Mouse (Mus musculus): Measurements from ENCODE around the gene Liph. TPM values are rescaled to one million over a fixed set of nuclear protein-coding genes. Genes with fewer than 3 reads are reported as not detected.
"Not testable (repeated sequence)": the region's sequence is repeated elsewhere in the genome, so short reads cannot be mapped to it uniquely, and the experiment has no call there.

The Liph gene
- polyA plus RNA-seq, 1 experiment from 2014 or later, result 0.80 TPM

DNA sequence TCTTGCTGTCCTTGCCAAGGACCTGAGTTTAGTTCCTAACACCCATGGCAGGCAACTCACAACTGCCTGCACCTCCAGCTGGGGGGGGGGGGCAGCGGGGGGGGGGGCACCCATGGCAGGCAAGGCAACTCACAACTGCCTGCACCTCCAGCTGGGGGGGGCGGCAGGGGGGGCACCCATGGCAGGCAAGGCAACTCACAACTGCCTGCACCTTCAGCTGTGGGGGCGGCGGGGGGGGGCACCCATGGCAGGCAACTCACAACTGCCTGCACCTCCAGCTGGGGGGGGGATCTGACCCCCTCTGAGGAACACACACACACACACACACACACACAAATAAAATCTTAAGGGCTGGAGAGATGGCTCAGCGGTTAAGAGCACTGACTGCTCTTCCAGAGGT lies 25.6 kb downstream of the Liph start:
- no peak for ATAC-seq (replicated peaks)
- Histone ChIP-seq H3K4me2 (no peak overlapping the region), H3K36me3 (replicated peaks) (no peaks in the 10 kb centered on the region), H3K9ac (no peak overlapping the region), H3K27ac (no peak overlapping the region), H3K27me3 (replicated peaks) (no peaks in the 10 kb centered on the region), H3K4me3 (no peak overlapping the region), H3K9me3 (no peaks in the 10 kb centered on the region), H3K4me1 (no peaks in the 10 kb centered on the region)
- whole genome bisulfite sequencing, result 74% methylated on average over 5 of the region's 5 CpGs

DNA sequence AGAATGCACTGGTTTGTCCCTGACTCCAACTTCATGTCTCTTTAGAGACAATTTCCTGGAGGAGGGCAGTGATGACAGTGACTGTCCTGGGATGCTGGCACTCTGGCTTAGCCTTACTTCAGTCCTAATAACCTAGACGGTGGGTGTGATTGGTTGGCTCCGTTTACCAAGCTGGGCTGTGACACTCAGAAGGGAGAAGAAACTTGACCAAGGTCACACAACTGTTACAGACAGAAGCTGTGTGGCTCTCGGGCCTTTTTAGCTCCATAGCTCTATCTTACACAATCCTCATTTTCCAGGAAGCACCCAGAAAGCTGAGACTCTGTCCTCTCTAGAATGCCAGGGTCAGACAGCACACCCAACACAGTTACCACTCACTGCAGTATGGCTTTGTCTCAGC lies 29.9 kb downstream of the Liph start:
- Histone ChIP-seq H3K4me2 (no peak overlapping the region), H3K27ac (no peak overlapping the region), H3K27me3 (replicated peaks) (no peaks in the 10 kb centered on the region), H3K9me3 (no peaks in the 10 kb centered on the region), H3K4me1 (no peaks in the 10 kb centered on the region), H3K36me3 (replicated peaks) (no peaks in the 10 kb centered on the region), H3K4me3 (no peak overlapping the region), H3K9ac (no peak overlapping the region)
- ATAC-seq (replicated peaks), result no peak
- WGBS, result 88% methylated on average over 3 of the region's 3 CpGs

DNA sequence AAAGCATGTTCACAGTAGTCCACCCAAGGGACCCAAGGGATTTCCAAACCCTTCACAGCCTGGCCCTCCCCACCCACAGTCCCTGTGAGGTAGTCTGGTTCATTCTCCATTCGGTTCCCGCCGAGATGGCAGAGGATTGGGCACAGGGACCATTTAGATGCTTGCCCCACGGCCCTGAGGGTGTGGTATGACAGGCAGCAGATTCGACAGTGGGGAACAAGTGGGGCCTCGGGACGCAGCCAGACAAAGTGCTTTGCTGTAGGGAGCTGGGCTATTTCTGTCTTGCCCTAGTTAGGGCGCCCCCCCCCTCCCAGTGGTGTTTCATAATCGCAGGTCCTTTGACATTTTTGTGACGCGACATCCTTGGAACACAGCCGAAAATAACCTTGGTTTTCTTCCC lies 39.9 kb downstream of the Liph start:
- Histone ChIP-seq H3K27me3 (replicated peaks) (no peaks in the 10 kb centered on the region), H3K9me3 (no peaks in the 10 kb centered on the region), H3K4me2 (no peak overlapping the region), H3K4me3 (no peak overlapping the region), H3K4me1 (no peaks in the 10 kb centered on the region), H3K36me3 (replicated peaks) (no peaks in the 10 kb centered on the region), H3K9ac (no peak overlapping the region), H3K27ac (no peak overlapping the region)
- ATAC-seq (replicated peaks), result no peak
- 82% methylated on average over 12 of the region's 12 CpGs for WGBS

GRCm38 (mm10) chr16:21946761-21947715 lies 48.4 kb downstream of the Liph start, which contains the start of gene Tmem41a:
TSS of gene Tmem41a (minus strand) at chr16:21947552.
- H3K9ac ChIP-seq, result peak within 1 kb of the TSS; percentile 69
- under 1% methylated on average over 55 of the region's 63 CpGs for WGBS
- no peaks in the 10 kb centered on the region for H3K36me3 ChIP-seq (replicated peaks)
- peak within 1 kb of the TSS; percentile 70 for H3K27ac ChIP-seq
- H3K4me3 ChIP-seq, result peak within 1 kb of the TSS; percentile 70
- H3K4me2 ChIP-seq, result peak within 1 kb of the TSS; percentile 76
- ATAC-seq (replicated peaks), result peak; percentile 98
- H3K27me3 ChIP-seq (replicated peaks), result no peaks in the 10 kb centered on the region
- peaks cover 11% of the 10 kb centered on the region for H3K4me1 ChIP-seq
- no peaks in the 10 kb centered on the region for H3K9me3 ChIP-seq

DNA sequence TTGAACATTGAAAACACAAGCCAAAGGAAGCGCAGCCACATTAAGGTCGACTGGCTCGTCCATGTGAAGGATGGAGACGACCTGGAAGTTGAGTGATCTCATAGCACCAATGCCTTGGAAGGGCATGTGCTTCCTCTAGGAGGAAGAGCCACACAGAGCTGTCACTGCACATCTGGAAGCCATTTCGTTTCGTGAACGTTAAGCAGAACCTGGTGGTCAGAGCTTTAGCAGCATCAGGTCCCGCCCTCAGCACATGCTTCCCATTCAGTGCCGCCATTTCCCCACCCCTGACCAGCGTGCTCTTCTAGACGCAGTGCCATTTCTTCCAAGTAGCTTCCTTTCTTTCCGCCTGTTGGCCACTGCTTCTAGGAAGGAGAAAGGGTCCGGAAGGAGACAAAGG lies 67.0 kb downstream of the Liph start:
- no peaks in the 10 kb centered on the region for H3K9me3 ChIP-seq
- H3K4me2 ChIP-seq, result no peak overlapping the region
- H3K4me1 ChIP-seq, result no peaks in the 10 kb centered on the region
- peaks cover 33% of the 10 kb centered on the region for H3K36me3 ChIP-seq (replicated peaks)
- H3K27me3 ChIP-seq (replicated peaks), result no peaks in the 10 kb centered on the region
- H3K27ac ChIP-seq, result no peak overlapping the region
- no peak overlapping the region for H3K9ac ChIP-seq
- no peak for ATAC-seq (replicated peaks)
- WGBS, result 91% methylated on average over 13 of the region's 13 CpGs
- H3K4me3 ChIP-seq, result no peak overlapping the region

GRCm38 (mm10) chr16:21916681-21917080 lies 78.8 kb downstream of the Liph start:
- Histone ChIP-seq H3K9me3 (no peaks in the 10 kb centered on the region), H3K9ac (no peak overlapping the region), H3K4me3 (no peak overlapping the region), H3K4me1 (no peaks in the 10 kb centered on the region), H3K27ac (no peak overlapping the region), H3K36me3 (replicated peaks) (peaks cover 21% of the 10 kb centered on the region), H3K4me2 (no peak overlapping the region), H3K27me3 (replicated peaks) (no peaks in the 10 kb centered on the region)
- ATAC-seq (replicated peaks), result no peak
- 86% methylated on average over 7 of the region's 7 CpGs for WGBS

DNA sequence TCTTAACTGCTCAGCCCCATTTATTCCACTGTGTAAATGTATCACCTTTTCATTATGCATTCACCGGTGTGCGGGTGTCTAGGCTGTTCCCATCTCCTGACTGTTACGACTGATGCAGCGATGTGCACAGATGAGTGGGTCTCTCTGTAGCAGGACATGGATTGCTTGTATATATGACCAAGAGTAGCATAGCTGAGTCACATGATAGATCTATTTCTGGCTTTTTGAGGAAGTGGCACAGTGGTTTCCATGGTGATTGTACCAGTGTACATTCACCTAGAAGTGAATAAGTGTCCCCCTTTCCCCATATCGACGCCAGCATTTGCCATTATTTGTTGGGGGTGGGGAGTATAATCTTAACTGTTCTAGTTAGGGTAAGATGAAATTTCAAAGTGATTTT lies 82.1 kb downstream of the Liph start:
- H3K4me3 ChIP-seq, result no peak overlapping the region
- ATAC-seq (replicated peaks), result no peak; the same call in 1 of the 2 replicates
- no peak overlapping the region for H3K27ac ChIP-seq
- no peak overlapping the region for H3K9ac ChIP-seq
- H3K4me1 ChIP-seq, result no peaks in the 10 kb centered on the region
- 86% methylated on average over 6 of the region's 6 CpGs for WGBS
- H3K36me3 ChIP-seq (replicated peaks), result peaks cover 30% of the 10 kb centered on the region
- H3K4me2 ChIP-seq, result no peak overlapping the region
- H3K27me3 ChIP-seq (replicated peaks), result no peaks in the 10 kb centered on the region
- no peaks in the 10 kb centered on the region for H3K9me3 ChIP-seq

GRCm38 (mm10) chr16:21908906-21909305 lies 86.6 kb downstream of the Liph start:
- peaks cover 18% of the 10 kb centered on the region; the same call in 1 of the 2 replicates for H3K36me3 ChIP-seq (replicated peaks)
- 35% methylated on average over 7 of the region's 8 CpGs for WGBS
- H3K9ac ChIP-seq; H3K4me1 ChIP-seq; H3K9me3 ChIP-seq; H3K4me2 ChIP-seq; H3K4me3 ChIP-seq; H3K27me3 ChIP-seq (replicated peaks); H3K27ac ChIP-seq; ATAC-seq (replicated peaks): not testable (repeated sequence)

- 94% methylated on average over 6 of the region's 6 CpGs for WGBS
- H3K27me3 ChIP-seq (replicated peaks), result no peaks in the 10 kb centered on the region
- H3K4me2 ChIP-seq, result no peak overlapping the region
- H3K4me1 ChIP-seq, result no peaks in the 10 kb centered on the region
- no peak overlapping the region for H3K27ac ChIP-seq
- peaks cover 18% of the 10 kb centered on the region; the same call in 1 of the 2 replicates for H3K36me3 ChIP-seq (replicated peaks)
- no peaks in the 10 kb centered on the region for H3K9me3 ChIP-seq
- no peak overlapping the region for H3K4me3 ChIP-seq
- ATAC-seq (replicated peaks), result no peak
- H3K9ac ChIP-seq, result no peak overlapping the region
Observed at GRCm38 (mm10) chr16:21906902-21907301, 88.6 kb downstream of the Liph start.

GRCm38 (mm10) chr16:21905996-21906395 lies 89.5 kb downstream of the Liph start:
- peaks cover 16% of the 10 kb centered on the region; the same call in 1 of the 2 replicates for H3K36me3 ChIP-seq (replicated peaks)
- H3K27me3 ChIP-seq (replicated peaks), result no peaks in the 10 kb centered on the region
- H3K27ac ChIP-seq, result no peak overlapping the region
- no peak for ATAC-seq (replicated peaks)
- H3K9me3 ChIP-seq, result no peaks in the 10 kb centered on the region
- WGBS, result 93% methylated on average over 7 of the region's 7 CpGs
- no peaks in the 10 kb centered on the region for H3K4me1 ChIP-seq
- no peak overlapping the region for H3K4me3 ChIP-seq
- no peak overlapping the region for H3K4me2 ChIP-seq
- no peak overlapping the region for H3K9ac ChIP-seq

GRCm38 (mm10) chr16:21904636-21905035 lies 90.8 kb downstream of the Liph start:
- Histone ChIP-seq H3K4me3 (no peak overlapping the region), H3K9ac (no peak overlapping the region), H3K27ac (no peak overlapping the region), H3K36me3 (replicated peaks) (peaks cover 14% of the 10 kb centered on the region; the same call in 1 of the 2 replicates), H3K4me2 (no peak overlapping the region), H3K4me1 (no peaks in the 10 kb centered on the region), H3K27me3 (replicated peaks) (no peaks in the 10 kb centered on the region), H3K9me3 (no peaks in the 10 kb centered on the region)
- WGBS, result 89% methylated on average over 10 of the region's 10 CpGs
- ATAC-seq (replicated peaks), result no peak

Data from midbrain, embryonic 15.5 days (tissue).